Mouse (Mus musculus): ENCODE measurements around the gene Dpp6.

The Dpp6 gene

DNA sequence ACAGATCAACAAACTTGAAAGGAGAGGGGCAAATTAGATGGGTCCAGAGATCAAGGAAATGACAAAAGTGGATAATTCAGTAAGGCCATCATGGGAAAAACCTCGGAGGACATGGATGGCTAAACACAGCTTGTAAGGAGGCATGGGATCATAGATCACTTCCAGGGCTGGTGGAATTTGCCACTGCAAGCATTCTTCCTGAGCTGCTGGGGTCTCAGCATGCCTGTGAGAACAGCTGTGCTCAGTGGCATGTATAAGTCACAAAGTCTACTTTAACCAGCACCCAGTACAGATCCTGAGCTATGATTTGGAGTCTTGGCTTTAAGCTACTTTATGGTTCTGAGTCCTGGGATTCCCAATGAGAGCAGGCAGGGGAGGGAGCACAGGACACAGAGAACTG is 246.9 kb downstream of the Dpp6 start:
- no peak for DNase-seq (ENCODE audit: low spot score)

DNA sequence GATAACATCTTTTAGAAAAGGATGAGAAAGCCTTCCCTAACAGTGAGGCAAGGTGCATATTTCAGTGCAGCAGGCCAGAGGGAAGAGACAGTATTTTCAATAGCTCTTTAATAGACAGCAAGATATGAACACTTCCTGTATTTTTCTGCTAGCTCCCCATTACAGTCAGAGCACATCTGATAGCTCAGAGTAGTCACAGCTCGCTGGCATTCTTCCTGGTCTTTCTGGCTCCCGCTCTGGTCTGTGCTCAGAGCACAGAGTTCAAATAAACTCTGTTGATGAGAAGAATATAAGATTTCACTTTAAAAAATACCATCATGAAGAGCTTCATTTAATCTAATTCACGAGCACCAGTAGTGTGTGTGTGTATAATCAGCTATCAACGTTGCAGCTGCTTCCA is 249.8 kb downstream of the Dpp6 start:
- no peak for DNase-seq (ENCODE audit: low spot score)

DNA sequence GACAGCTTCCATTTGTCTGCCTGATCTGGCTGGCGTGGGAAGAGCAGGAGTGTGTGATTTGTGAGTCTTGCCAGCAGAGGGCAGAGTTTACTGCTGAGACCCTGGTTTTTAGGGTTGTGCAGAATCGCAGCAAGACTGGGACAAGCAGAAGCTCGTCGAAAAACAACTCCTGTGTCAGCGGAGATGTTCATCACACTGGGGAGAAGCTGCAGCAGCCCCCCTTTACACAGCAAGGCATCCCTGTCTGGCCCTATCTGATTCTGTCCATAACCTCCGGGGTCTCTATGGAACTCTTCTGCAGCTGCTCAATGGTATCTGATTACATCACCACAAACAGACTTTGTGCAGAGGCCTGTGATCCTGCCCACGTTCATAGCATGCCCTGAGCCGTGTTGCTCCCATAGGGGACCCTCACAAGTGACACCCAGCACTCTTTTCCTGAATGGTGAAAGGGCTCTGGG is 258.2 kb downstream of the Dpp6 start:
- peak; percentile 80 for DNase-seq (ENCODE audit: low spot score)

DNA sequence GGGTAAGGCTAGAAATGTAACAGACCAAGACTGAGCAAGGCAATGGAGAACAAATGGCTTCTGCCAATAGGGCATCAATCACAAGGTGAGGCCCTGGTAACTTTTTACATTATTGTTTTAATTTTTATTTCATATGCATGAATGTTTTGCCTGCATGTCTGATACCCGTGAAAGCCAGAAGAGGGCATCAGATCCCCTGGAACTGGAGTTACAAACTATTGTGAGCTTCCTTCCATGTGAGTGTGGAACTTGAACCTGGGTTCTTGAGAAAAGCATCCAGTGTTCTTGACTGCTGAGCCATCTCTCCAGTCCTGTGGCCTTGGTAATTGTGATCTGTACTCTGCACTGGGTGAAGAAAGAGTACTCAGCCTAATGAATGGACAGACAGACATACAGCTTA is 259.0 kb downstream of the Dpp6 start:
- DNase-seq (ENCODE audit: low spot score): peak; percentile 8

DNA sequence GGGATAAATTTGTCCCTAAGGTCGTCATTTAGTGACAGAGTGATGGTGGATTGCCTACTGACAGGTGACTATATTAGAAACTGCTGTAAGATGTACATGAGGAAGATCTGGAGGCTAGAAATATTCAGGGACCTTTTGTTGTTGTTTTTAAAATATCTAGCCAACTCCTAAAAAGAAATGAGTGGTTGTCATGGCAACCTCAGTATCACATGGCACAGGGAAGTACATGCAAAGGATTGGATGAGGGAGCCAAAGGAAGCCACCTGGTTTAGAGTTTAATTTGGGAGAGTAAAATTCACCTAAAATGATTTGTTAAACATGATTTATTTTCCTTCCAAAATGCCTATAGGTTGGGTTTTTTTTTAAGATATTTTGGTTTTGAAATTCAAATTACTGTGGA is 260.8 kb downstream of the Dpp6 start:
- no peak for DNase-seq (ENCODE audit: low spot score)

DNA sequence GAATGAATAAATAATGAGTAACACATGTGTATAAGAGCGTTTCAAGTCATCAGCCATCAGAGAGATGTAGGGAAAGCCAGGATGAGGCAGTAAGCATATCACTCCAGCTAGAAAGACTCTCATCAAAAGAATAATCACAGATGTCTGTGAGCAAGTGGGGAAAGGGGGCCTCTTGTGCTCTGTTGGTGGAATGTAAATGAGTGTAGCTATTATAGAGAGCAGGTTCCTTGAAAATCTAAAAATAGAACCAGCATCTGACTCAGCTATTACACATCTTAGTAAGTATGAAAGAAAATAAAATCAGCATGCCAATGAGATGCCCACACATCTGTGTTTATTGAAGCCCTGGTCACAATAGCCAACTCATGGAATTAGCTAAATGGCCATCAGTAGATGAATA is 264.3 kb downstream of the Dpp6 start:
- no peak for DNase-seq (ENCODE audit: low spot score)

DNA sequence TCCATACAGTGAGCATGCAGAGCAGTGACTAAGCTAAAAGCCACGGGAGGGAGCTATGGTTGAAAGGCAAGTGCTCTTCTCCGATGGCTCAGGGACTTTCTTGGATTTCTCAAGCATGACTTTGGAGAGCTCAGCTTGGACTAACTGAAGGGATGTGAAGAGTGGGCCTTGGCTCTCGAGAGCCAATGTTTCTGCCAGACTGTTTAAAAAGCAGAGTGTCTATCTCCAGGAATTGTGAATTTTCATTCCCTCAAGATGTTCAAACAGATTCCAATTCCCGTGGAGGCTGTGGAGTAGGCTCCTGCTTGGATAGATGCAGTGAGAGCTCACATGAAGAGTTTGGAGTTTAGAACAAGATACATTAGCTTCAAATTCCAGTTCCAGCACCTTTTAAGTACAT is 266.8 kb downstream of the Dpp6 start:
- no peak for DNase-seq (ENCODE audit: low spot score)

DNA sequence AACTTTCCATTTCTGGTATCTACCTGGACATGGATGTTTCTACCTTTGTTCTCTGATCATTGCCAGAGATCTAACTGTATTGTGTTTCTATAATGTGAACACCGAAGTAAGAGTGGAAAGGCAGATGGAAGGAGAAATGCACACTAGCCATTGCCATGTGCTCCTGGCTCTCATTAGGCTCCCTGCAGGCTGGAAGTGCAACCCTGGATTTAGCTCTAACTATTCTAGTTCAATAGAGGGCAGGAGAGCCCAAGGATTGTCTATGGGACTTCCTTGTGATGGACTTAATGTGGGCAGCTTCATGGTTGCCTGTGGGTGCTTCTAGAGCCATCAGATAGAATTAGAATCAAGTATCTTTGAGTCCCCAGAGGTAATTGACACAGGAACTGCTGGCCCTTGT is 291.2 kb downstream of the Dpp6 start:
- DNase-seq (ENCODE audit: low spot score): no peak

DNA sequence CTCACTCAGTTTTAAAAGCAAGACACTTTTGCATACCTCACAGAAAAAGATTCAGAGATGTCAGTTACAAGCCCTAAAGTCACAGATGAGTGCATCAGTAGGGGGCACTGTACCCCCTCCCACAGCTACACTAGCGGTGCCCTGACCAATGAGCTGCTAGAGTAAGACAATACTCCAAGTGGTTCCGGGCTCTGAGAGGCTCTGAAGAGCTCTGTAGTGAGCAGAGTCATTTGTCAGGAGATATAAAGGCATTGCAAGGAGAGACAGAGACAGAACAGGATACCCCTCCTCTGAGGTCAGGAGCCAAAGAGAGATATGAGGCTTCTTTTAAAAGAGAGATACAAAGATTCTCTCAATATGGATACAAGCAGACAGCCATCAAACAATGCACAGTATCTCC is 305.5 kb downstream of the Dpp6 start:
- DNase-seq (ENCODE audit: low spot score): peak; percentile 0

DNA sequence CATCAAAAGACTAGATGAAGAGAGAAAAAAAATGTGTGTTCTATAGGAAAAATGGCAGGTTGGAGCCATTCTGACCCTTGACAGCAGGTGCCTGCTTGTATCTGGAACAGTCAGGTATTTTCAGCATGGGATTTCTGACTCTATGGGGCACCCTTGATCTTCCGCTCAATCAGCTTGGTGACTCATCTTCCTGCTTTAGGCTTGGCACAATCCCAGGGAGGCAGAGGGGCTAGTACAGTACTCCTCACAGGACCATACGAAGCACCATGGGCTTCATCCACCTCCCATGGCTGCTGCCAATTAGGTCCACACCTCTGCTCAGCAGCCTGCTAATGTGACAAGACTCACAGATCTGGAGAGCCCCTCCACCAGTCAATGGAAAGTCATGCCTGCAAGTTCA is 305.9 kb downstream of the Dpp6 start:
- DNase-seq (ENCODE audit: low spot score): no peak

DNA sequence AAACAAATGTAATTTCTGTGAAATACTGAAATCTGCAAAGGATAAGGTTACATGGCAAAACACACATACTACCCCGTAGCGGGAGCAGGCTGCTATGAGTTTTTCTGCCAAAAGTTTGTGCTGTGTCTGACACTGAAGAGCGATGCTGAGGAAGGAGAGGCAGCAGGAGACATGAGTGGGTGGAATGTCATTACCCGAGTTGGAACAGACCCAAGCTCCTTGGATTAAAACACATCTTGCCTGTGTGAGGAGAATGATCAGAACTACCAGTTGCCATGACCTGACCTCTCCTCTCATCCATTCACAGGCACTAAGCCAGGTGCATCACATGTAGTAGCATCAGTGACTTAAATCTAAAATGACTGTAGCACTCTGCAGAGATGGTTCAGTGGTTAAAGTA is 309.0 kb downstream of the Dpp6 start:
- DNase-seq (ENCODE audit: low spot score): no peak

DNA sequence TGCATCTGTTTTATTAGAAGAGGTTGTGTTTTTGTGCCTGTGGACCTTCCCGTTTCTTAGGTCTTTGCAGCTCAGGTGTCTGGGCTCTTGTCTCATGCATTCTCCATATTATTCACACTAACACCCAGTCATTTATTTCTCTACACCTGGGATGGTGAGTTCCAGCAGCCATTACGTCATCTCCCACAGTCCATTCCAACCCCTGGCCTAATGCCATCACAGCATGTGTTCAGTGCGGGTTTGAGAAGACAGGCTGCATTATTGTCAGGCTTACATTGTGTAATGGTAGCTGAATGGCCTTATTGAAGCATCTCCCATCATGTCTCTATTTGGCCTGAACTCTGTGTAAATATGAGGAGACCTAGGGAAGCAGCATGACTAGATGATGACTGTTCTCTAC is 316.2 kb downstream of the Dpp6 start:
- DNase-seq (ENCODE audit: low spot score): no peak

DNA sequence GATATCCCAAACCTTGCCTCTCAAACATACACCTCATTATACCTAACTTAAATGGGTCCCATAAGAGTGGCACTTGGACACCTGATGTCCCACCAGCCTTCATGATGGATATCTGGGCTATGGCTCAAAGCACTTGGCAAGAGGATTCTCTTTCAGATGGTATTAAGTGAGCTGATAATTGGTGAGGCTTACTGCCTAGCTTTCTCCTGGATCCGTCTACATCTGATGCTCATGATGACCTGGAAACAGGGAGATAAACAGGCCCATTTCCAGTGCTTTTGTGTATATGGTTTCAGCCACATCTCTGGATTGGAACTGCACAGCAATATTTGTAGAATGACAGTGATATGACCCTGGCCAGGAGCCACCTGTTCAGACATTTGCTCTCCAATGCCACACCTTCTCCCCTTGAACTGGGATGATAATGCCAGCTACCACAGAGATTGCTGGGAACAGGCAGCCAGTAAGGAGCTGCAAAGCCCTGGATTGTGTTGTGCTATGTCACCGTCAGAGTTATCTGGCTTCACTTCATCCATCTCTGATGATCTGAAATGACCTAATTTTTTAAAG is 317.5 kb downstream of the Dpp6 start:
- DNase-seq (ENCODE audit: low spot score): no peak

DNA sequence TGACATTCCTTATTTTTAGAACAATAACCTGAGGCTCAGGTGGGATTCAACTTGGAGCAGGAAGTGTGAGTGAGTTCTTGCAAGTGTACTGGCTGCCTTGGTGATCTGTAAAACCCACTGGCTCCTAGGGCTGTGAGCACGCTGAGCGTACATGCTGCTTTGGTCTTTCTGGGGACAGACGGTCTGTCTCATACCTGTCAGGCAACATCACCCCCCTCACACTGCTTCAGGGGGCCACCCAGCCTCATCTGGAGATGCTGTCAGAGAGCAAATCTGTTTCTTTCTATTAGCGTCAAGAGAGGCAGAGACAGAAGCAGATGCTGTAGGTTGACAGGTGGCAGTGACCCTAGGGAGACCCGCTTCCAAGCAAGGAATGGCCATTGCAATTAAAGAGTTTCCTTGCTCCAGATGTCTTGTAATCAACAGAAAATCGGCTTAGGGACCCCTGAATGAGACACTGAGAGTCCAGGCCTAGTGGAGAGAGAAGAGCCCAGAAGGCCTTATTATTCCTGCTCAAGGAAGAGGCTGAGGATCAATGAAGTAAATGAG is 330.5 kb downstream of the Dpp6 start:
- no peak for DNase-seq (ENCODE audit: low spot score)

DNA sequence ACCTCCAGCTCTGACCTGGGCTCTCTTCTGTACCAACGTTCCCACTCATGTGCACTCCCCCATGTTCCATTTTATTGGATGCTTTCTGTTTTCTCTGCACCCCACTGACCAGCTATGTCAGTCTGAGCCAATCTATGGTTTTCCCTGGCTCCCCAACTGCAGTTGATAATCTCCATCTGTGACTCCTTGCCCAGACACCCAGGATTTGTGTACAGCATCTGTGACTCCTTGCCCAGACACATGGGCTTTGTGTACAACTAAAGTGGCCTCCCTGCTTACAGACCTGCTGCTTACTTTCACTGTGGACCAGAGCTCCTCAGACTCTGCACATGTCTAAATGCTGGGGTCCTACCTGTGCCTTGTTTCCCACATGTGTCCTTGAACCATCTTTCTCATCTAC is 334.0 kb downstream of the Dpp6 start:
- DNase-seq (ENCODE audit: low spot score): no peak

DNA sequence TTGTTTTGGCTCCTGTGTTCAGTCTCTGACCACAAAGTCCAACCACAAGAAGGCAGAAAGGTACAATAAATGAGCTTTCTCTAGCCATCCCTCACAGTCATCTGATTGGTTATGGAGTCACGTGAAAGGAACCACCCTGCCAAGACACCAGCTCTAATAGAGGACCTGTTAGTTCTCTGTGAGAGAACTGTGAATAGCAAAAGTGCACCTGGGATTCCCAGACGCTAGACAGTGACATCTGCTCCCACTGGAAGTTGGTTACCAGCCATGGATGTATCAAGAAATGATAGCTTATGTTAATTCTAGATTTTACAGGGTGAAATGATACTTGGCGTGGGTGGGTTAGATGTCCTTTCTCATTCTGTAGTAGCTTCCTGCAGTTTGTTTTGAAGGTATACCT is 338.7 kb downstream of the Dpp6 start:
- DNase-seq (ENCODE audit: low spot score): no peak

DNA sequence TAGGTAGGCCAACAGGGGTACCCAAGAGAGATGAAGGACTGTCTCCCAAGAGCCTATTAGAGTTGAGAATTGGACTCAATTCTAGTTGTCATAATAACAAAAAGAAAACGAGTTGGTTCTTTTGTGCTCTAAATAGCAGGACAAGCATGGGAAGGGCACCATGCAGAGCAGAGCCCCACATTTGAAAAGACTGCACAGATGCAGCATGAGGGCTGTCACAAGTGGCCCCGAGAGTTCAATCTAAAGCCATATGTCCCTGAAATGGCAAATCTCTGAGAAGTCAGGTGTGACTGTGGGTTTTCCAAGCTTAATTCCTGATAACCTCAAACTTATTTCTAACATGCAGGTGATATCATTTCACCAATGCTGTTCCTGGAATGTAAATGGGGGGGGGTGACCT is 339.4 kb downstream of the Dpp6 start:
- DNase-seq (ENCODE audit: low spot score): no peak

DNA sequence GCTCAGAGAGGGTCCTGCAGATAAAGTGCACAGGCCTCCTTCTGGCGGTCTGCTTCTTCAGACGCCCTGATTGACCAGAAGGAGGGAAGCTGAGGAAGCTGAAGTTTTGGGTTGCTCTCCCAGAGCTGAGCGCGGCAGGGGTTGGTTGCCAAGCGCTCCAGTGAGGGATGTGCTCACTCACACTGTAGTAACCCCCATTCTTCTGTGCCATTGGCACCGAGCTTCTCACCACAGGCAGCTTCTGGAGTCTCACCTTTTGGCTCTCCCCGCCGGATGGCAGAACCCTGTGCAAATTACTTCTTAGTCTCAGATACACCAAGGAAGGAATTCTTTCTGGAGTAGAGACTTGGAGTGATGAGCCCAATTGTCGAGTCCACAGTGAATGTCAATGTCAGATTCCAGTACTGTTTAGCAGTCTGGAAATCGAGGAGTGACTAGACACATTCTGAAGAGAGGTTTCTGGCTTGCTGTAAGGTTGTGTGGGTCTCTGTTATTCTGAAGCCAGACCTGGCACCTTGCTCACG is 344.2 kb downstream of the Dpp6 start:
- no peak for DNase-seq (ENCODE audit: low spot score)

DNA sequence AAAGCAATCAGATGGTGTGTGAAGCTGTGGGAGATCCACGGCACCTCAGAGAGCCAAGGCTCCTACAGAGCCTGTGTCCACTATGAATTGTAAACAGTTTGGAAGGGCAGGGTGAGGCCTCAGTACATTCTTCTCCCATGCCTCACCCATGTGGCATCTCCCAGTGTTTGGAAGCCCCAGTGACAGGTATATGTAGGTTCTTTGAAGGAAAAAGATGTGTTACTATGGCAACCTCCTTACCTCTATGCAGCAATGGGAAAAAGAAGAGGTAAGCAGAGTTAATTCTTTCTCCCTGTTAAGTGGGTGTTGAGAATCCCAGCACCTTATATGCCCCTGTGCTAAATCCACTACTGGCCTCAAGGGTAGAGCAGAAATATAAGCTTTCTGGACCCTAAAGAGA is 351.5 kb downstream of the Dpp6 start:
- DNase-seq (ENCODE audit: low spot score): no peak

DNA sequence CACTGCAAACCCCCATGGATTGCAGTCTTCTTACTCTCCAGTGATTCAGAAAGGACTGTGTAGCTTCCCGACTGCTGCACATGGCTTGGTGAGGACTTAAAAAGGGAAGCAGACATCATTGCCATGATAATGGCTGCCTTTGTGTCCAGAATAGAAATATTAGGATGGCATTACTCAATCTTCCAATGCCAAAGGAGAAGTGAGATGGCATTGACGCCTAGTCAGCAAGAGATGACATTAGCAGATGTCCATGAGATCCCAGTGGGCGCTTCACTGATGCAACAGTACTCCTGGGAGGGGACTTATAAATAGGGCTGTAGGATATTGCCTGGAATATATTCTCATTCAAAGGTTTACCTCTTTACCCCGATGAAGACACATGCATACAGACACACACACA is 368.0 kb downstream of the Dpp6 start:
- DNase-seq (ENCODE audit: low spot score): no peak

DNA sequence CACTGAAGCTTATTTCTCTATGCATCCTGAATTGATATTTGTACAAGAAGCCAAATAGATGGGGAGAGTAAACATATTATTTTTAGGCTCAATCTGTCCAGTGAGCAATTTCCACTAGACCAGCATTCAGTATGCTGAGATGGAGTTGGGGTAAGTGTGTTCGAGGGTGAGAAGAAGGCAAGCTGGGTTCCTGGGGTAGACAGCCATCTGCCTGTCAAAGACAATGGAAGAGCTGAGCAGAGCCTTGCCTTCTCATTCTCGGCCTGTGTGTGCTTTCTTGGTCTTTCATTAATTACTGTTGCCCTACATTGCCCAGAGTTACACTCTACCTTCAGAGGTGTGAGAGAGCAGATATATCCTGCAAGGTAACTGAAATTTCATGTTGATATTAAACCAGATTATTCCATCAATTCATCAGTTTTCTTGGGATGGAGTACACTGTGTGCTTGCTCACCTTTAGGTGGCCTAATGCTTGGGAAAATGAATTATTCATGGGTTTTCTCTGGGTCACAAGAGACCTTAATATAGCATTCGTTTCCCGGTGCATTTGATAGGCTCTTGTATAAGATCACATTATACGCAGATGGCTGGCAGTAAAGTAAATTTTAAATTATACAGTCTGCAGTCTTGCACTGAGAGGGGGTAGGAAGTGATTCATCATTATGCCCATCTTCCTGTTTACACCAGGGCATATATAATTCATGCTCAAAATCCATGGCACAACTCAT is 374.4 kb downstream of the Dpp6 start:
- no peak for DNase-seq (ENCODE audit: low spot score)

DNA sequence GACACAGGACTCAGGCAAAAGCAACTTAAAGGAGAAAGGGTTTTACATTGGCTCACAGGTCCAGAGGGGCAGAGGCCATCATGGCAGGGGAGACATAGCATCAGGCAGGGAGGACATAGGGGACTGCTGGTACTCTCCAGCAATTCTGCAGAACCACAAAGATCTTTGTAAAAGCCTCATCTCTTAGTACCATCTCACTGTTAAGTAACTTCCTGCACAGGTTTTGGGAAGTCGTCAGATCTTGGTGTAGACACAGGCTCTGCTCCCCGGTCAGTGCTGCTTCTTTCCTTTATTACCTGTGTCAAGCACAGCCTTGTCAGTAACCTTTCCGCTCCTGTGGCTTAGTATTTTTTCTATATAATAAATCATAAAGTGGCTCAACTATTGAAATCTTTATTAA is 377.2 kb downstream of the Dpp6 start:
- no peak for DNase-seq (ENCODE audit: low spot score)

DNA sequence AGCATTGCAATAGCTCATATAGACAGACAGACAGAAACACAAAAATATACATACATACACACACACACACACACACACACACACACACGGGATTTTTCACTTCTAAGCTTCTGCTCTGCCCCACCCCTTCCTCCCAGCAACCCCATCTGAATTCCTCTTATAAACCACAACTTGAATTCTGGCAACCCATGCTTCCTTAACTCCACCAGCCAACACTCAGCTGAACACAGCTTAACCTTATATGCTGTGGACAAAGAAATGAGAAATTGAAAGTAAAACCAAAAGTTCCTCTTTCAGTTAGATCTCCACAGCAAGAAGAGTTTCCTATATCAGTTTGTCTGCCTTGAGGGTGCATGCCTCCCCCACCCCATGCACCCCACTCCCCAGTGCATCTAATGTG is 378.0 kb downstream of the Dpp6 start:
- no peak for DNase-seq (ENCODE audit: low spot score)
